Mouse (Mus musculus): ENCODE results near the gene Olfr633. TPM values are rescaled to one million over a fixed set of nuclear protein-coding genes. Genes with fewer than 3 reads are reported as not detected.

Gene Olfr633
- polyA plus RNA-seq, 1 experiment from 2014 or later, result not detected

GRCm38 (mm10) chr7:103971782-103972181, 27.5 kb downstream of the Olfr633 start:
- no peak for ATAC-seq
- 71% methylated on average over 1 of the region's 1 CpGs for whole genome bisulfite sequencing

GRCm38 (mm10) chr7:103998446-103998845, 54.2 kb downstream of the Olfr633 start, which contains the start of gene Olfr638:
TSS of gene Olfr638 (plus strand) at chr7:103998746.
- no peak within 1 kb of the TSS for H3K9ac ChIP-seq (replicated peaks; ENCODE audit: low read depth, low read length)
- H3K4me3 ChIP-seq (replicated peaks; ENCODE audit: low read length), result no peak within 1 kb of the TSS

More at GRCm38 (mm10) chr7:103971782-103972181, 27.5 kb downstream of the Olfr633 start:
- H3K9ac ChIP-seq (replicated peaks; ENCODE audit: low read depth, low read length), result no peak overlapping the region
- no peak overlapping the region for H3K27ac ChIP-seq (ENCODE audit: low read length)
- H3K4me3 ChIP-seq (replicated peaks; ENCODE audit: low read length), result no peak overlapping the region
- H3K4me2 ChIP-seq (ENCODE audit: low read length), result no peak overlapping the region
- H3K4me1 ChIP-seq (replicated peaks; ENCODE audit: control insufficient read depth, insufficient read depth, low read length), result no peaks in the 10 kb centered on the region
- H3K36me3 ChIP-seq (ENCODE audit: control insufficient read depth, insufficient read depth), result no peaks in the 10 kb centered on the region
- no peaks in the 10 kb centered on the region for H3K27me3 ChIP-seq (replicated peaks; ENCODE audit: control insufficient read depth, insufficient read depth, low read length)
- 0 out of 2 replicates have a peak, but pooled peaks cover 3% of the 10 kb centered on the region for H3K9me3 ChIP-seq (ENCODE audit: control insufficient read depth, low read length)

More at GRCm38 (mm10) chr7:103998446-103998845, 54.2 kb downstream of the Olfr633 start, which contains the start of gene Olfr638:
- Histone ChIP-seq H3K4me1 (replicated peaks; ENCODE audit: control insufficient read depth, insufficient read depth, low read length) (no peaks in the 10 kb centered on the region), H3K36me3 (ENCODE audit: control insufficient read depth, insufficient read depth) (no peaks in the 10 kb centered on the region), H3K27me3 (replicated peaks; ENCODE audit: control insufficient read depth, insufficient read depth, low read length) (no peaks in the 10 kb centered on the region), H3K4me2 (ENCODE audit: low read length) (no peak within 1 kb of the TSS), H3K27ac (ENCODE audit: low read length) (no peak within 1 kb of the TSS), H3K9me3 (ENCODE audit: control insufficient read depth, low read length) (no peaks in the 10 kb centered on the region)
- no peak for ATAC-seq

Other genes with a start within 250 kb of the Olfr633 start
- not detected in 2 replicates for gene Olfr243, start 229.8 kb upstream of the Olfr633 start, polyA plus RNA-seq (2015; fragmentation: Nextera tagmentation; extraction: Ambion mirVana)
- not detected in 2 replicates for gene Olfr628, start 214.1 kb upstream of the Olfr633 start, polyA plus RNA-seq (2015; fragmentation: Nextera tagmentation; extraction: Ambion mirVana)
- not detected in 2 replicates for gene Olfr629, start 199.5 kb upstream of the Olfr633 start, polyA plus RNA-seq (2015; fragmentation: Nextera tagmentation; extraction: Ambion mirVana)
- not detected in 2 replicates for gene Olfr630, start 187.1 kb upstream of the Olfr633 start, polyA plus RNA-seq (2015; fragmentation: Nextera tagmentation; extraction: Ambion mirVana)
- gene Olfr69, start 172.8 kb upstream of the Olfr633 start, polyA plus RNA-seq (2015; fragmentation: Nextera tagmentation; extraction: Ambion mirVana), result not detected in 2 replicates
- gene Olfr68, start 164.7 kb upstream of the Olfr633 start, polyA plus RNA-seq (2015; fragmentation: Nextera tagmentation; extraction: Ambion mirVana), result not detected in 2 replicates
- not detected in 2 replicates for gene Olfr67, start 152.6 kb upstream of the Olfr633 start, polyA plus RNA-seq (2015; fragmentation: Nextera tagmentation; extraction: Ambion mirVana)
- 1,171 and 1,472 TPM in 2 replicates for gene Hbb-bt, start 130.4 kb upstream of the Olfr633 start, polyA plus RNA-seq (2015; fragmentation: Nextera tagmentation; extraction: Ambion mirVana)
- 3,869 and 4,747 TPM in 2 replicates for gene Hbb-bs, start 116.3 kb upstream of the Olfr633 start, polyA plus RNA-seq (2015; fragmentation: Nextera tagmentation; extraction: Ambion mirVana)
- not detected in 2 replicates for gene Hbb-bh2, start 103.9 kb upstream of the Olfr633 start, polyA plus RNA-seq (2015; fragmentation: Nextera tagmentation; extraction: Ambion mirVana)
- gene Hbb-bh1, start 101.3 kb upstream of the Olfr633 start, polyA plus RNA-seq (2015; fragmentation: Nextera tagmentation; extraction: Ambion mirVana), result 0.43 TPM in 1 of 2 replicates, not detected in the other
- 24.4 and 25.7 TPM in 2 replicates for gene Hbb-y, start 91.2 kb upstream of the Olfr633 start, polyA plus RNA-seq (2015; fragmentation: Nextera tagmentation; extraction: Ambion mirVana)
- not detected in 2 replicates for gene Olfr66, start 58.2 kb upstream of the Olfr633 start, polyA plus RNA-seq (2015; fragmentation: Nextera tagmentation; extraction: Ambion mirVana)
- not detected in 2 replicates for gene Olfr64, start 50.0 kb upstream of the Olfr633 start, polyA plus RNA-seq (2015; fragmentation: Nextera tagmentation; extraction: Ambion mirVana)
- not detected in 2 replicates for gene Olfr65, start 41.0 kb upstream of the Olfr633 start, polyA plus RNA-seq (2015; fragmentation: Nextera tagmentation; extraction: Ambion mirVana)
- gene Olfr631, start 15.6 kb upstream of the Olfr633 start, polyA plus RNA-seq (2015; fragmentation: Nextera tagmentation; extraction: Ambion mirVana), result not detected in 2 replicates
- gene Olfr632, start 10.1 kb upstream of the Olfr633 start, polyA plus RNA-seq (2015; fragmentation: Nextera tagmentation; extraction: Ambion mirVana), result not detected in 2 replicates
- gene Olfr635, start 26.7 kb downstream of the Olfr633 start, polyA plus RNA-seq (2015; fragmentation: Nextera tagmentation; extraction: Ambion mirVana), result not detected in 2 replicates
- gene Olfr638, start 54.3 kb downstream of the Olfr633 start, polyA plus RNA-seq (2015; fragmentation: Nextera tagmentation; extraction: Ambion mirVana), result not detected in 2 replicates
- not detected in 2 replicates for gene Olfr639, start 72.9 kb downstream of the Olfr633 start, polyA plus RNA-seq (2015; fragmentation: Nextera tagmentation; extraction: Ambion mirVana)
- not detected in 2 replicates for gene Olfr640, start 81.1 kb downstream of the Olfr633 start, polyA plus RNA-seq (2015; fragmentation: Nextera tagmentation; extraction: Ambion mirVana)
- not detected in 2 replicates for gene Olfr641, start 91.0 kb downstream of the Olfr633 start, polyA plus RNA-seq (2015; fragmentation: Nextera tagmentation; extraction: Ambion mirVana)
- gene Olfr642, start 108.2 kb downstream of the Olfr633 start, polyA plus RNA-seq (2015; fragmentation: Nextera tagmentation; extraction: Ambion mirVana), result not detected in 2 replicates
- gene 4930516K23Rik, start 117.0 kb downstream of the Olfr633 start, polyA plus RNA-seq (2015; fragmentation: Nextera tagmentation; extraction: Ambion mirVana), result not detected in 2 replicates
- gene Olfr644, start 127.4 kb downstream of the Olfr633 start, polyA plus RNA-seq (2015; fragmentation: Nextera tagmentation; extraction: Ambion mirVana), result not detected in 2 replicates
- not detected in 2 replicates for gene Olfr645, start 141.0 kb downstream of the Olfr633 start, polyA plus RNA-seq (2015; fragmentation: Nextera tagmentation; extraction: Ambion mirVana)
- gene Olfr646, start 160.4 kb downstream of the Olfr633 start, polyA plus RNA-seq (2015; fragmentation: Nextera tagmentation; extraction: Ambion mirVana), result not detected in 2 replicates
- gene Ubqln5, start 185.4 kb downstream of the Olfr633 start, polyA plus RNA-seq (2015; fragmentation: Nextera tagmentation; extraction: Ambion mirVana), result not detected in 2 replicates
- gene Olfr643, start 193.0 kb downstream of the Olfr633 start, polyA plus RNA-seq (2015; fragmentation: Nextera tagmentation; extraction: Ambion mirVana), result not detected in 2 replicates
- 0.10 TPM in 1 of 2 replicates, not detected in the other for gene Ubqln3, start 198.8 kb downstream of the Olfr633 start, polyA plus RNA-seq (2015; fragmentation: Nextera tagmentation; extraction: Ambion mirVana)
- gene Ubqlnl, start 206.1 kb downstream of the Olfr633 start, polyA plus RNA-seq (2015; fragmentation: Nextera tagmentation; extraction: Ambion mirVana), result not detected in 2 replicates
- 2.1 TPM in 1 of 2 replicates, not detected in the other for gene Olfm5, start 220.4 kb downstream of the Olfr633 start, polyA plus RNA-seq (2015; fragmentation: Nextera tagmentation; extraction: Ambion mirVana)
- 0.45 and 0.81 TPM in 2 replicates for gene Olfr648, start 239.0 kb downstream of the Olfr633 start, polyA plus RNA-seq (2015; fragmentation: Nextera tagmentation; extraction: Ambion mirVana)